Mouse (Mus musculus): ENCODE measurements at regions not wholly inside any gene's neighbourhood (a gene's known extent, or its start where the extent isn't known, plus 50 kb on each side); places are given as distances from the start of the nearest gene placed in this dataset.

GRCm38 (mm10) chr16:50852081-50852480, 261.1 kb upstream of the Ccdc54 start:
- peak; percentile 10 for DNase-seq (ENCODE audit: low read depth, low spot score)

DNA sequence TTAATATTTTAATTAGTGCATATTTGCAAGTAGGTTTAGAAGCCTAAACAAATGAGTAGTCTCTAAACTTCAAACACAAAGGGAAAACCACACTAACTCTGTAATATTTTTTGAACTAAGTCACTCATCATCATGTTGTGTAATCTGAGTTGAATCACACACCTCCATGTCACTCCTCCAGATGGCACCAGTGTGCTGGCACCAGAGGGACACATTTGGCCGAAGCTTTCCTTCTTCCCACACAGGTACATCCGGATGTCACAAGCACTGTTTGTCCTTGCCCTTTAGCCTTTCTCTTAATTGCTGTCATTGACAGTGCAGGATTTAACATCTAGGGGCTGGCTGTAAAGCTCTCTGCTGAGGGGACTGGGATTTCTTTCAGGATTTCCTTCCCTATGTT, 256.7 kb upstream of the Ccdc54 start:
- peak; percentile 69 for DNase-seq (ENCODE audit: low read depth, low spot score)

DNA sequence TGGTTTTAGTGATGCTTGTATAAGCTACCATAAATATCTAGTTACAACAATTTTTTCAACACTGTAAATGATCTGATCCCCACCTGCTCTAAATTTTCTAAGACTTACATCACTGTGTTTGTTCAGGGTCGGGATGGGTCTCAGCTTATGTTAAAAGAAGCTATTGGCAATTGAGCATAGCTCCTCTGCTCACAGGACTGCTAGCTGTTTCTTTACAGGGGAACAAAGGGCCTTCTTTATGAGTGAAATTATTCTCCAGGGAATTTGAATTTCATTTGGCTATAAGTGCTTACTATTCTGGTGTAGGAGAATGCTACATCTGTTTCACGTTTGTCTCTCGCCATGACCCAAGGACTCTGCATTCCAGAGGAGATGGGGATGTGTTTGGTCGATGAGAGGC, 255.6 kb upstream of the Ccdc54 start:
- no peak for DNase-seq (ENCODE audit: low read depth, low spot score)

GRCm38 (mm10) chr16:50841677-50842580, 251.0 kb upstream of the Ccdc54 start:
- peak; percentile 90 for DNase-seq (ENCODE audit: low read depth, low spot score)

- no peak for DNase-seq (ENCODE audit: low read depth, low spot score)
Measured at GRCm38 (mm10) chr16:50841205-50841604, 250.3 kb upstream of the Ccdc54 start.

DNA sequence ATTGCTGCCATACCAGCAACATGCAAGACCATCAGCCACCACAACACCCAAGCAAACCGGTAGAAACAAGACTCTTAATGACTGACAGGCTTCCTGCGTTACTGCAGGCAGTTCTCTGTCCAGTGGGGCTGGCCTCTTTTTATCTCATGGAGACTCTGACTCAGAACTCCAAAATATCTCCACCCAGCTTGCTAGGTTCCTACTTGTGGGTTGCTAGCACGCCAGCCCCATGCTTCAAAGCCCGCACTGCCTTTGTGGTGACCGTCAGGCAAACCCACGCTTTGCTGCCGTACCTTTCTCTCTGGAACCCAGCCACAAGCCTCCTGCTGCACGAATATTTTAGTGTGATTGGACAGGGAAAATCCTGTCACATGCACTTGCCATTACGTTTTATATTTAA, 248.7 kb upstream of the Ccdc54 start:
- DNase-seq (ENCODE audit: low read depth, low spot score): peak; percentile 75

DNA sequence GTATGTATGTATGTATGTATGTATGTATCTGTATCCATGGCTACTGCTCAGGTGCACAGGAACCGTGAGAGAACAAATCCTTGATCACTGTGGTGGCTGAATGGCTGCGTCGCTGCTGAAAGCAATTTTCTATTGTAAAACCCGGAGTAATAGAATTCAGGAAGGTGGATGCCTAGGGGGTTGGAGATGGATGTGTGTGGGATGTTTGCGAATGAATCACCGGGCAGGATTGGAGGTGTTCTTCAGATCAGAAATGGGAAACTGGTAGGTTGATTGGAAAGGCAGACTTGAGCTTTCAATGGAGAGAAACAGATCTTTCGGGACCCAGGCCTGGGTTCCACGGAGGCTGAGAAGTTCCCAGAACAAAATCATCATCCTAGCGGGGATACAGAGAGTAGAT, 246.5 kb upstream of the Ccdc54 start:
- peak; percentile 59 for DNase-seq (ENCODE audit: low read depth, low spot score)

GRCm38 (mm10) chr16:50836457-50836856, 245.5 kb upstream of the Ccdc54 start:
- DNase-seq (ENCODE audit: low read depth, low spot score): peak; percentile 16

DNA sequence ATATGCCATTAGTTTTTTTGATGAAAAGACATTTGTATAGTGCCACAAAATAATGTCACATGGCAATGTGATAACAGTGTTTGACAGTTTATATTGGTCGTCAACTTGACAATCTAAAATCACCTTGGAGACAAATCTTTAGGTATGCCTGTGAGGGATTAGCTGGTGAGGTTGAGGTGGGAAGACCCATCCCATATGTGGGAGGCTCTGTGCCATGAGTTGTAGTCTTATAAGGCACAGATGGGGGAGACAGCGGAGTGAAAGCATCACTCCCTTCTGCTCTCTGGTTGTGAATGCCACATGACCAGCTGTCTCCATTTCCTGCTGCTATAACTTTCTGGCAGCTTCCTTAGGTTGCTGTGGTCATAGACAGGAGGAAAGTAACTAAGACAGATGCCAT, 242.4 kb upstream of the Ccdc54 start:
- no peak for DNase-seq (ENCODE audit: low read depth, low spot score)

- DNase-seq (ENCODE audit: low read depth, low spot score): no peak
Measured at GRCm38 (mm10) chr16:50822352-50822751, 231.4 kb upstream of the Ccdc54 start.

DNA sequence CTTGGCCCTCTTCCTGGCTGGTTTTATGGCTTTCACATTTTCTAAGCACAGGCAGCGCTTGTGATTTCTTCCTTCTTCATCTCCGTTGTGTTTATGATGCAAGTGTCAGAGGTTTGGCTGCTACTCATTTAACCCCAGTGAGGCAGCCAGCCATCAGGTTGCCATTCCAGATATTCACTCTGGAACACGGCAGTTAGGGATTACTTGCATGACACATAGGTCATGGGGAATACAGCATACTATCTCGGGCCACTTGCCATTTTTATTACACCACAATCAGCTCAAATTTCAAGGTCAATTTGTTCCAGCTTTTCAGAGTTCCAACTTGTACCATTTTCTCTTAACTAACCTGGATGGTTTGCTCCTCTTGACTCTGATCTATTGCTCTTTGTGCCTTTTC, 223.7 kb upstream of the Ccdc54 start:
- DNase-seq (ENCODE audit: low read depth, low spot score): no peak

DNA sequence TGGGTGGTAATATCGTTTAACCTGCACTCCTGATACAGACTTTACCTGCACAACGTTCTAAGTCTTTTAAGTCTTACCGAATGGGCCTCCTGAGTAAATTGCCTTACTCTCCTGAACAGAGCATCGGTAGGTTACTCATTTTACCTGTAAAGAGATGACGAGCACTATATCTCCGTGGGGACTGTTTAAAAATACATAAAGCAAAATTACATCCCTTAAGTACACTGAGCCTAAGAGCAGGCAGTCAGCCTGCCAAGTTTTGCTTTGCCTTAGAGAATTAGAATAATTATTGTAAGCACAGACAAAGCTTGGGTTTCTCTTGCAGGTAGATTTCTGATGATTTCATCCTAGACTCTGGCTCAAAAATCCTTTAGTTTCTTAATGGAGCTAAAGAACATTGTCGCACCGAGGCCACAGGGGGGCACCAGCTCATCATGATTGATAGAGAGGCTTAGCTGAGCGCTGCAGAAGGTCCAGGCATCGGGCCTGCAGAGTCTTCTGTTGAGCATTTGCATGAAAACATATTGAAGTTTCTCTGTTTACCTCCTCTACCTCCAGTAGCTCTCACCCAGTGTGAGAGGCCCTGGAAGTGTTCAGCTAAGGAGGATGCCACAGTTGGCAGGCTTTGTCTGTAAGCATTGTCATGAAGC, 208.3 kb upstream of the Ccdc54 start:
- DNase-seq (ENCODE audit: low read depth, low spot score): peak; percentile 80

- DNase-seq (ENCODE audit: low read depth, low spot score): no peak
Measured at GRCm38 (mm10) chr16:50798095-50798494, 207.1 kb upstream of the Ccdc54 start.

- DNase-seq (ENCODE audit: low read depth, low spot score): peak; percentile 20
Measured at GRCm38 (mm10) chr16:50792960-50793359, 202.0 kb upstream of the Ccdc54 start.

GRCm38 (mm10) chr16:50792506-50792905, 201.6 kb upstream of the Ccdc54 start:
- no peak for DNase-seq (ENCODE audit: low read depth, low spot score)

DNA sequence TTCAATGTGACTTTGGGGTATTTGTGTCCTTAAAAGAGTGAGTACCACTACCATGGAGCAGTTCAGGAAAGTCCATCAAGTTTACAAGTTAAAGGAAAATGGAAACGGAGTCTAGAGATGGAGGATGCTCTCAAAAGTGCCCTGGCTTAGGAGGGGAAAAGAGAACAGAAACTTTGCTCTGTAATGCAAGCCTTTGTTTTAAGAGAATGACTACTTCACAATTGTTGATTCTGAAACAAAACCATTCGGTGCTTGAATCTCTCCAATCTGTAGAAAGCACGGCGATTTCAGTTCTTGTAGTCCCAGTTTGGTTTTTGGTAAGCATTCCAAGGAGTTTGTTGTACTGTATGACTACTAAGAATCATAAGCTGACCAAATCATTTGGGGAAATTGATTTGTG, 197.7 kb upstream of the Ccdc54 start:
- DNase-seq (ENCODE audit: low read depth, low spot score): no peak

GRCm38 (mm10) chr16:50786199-50786598, 195.2 kb upstream of the Ccdc54 start:
- no peak for DNase-seq (ENCODE audit: low read depth, low spot score)

DNA sequence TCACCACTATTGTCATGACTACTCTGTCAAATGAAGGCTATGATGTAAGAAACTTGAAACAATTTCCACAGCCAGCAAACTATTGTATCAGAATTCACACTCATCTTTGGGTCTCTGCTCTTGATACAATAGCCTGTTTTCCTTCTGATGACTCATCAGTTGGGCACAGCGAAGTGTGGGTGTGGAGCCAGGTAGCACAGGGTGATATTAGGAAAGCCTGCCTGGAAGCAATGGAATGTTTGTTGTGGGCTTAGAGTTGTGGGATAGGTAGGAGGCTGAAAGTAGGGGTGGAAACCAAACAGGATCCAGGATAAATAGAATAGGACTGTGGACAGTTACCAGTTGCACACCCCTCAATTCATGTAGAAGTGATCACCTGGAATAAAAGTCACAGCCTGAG, 194.4 kb upstream of the Ccdc54 start:
- DNase-seq (ENCODE audit: low read depth, low spot score): no peak

GRCm38 (mm10) chr16:50784651-50785228, 193.8 kb upstream of the Ccdc54 start:
- DNase-seq (ENCODE audit: low read depth, low spot score): no peak

DNA sequence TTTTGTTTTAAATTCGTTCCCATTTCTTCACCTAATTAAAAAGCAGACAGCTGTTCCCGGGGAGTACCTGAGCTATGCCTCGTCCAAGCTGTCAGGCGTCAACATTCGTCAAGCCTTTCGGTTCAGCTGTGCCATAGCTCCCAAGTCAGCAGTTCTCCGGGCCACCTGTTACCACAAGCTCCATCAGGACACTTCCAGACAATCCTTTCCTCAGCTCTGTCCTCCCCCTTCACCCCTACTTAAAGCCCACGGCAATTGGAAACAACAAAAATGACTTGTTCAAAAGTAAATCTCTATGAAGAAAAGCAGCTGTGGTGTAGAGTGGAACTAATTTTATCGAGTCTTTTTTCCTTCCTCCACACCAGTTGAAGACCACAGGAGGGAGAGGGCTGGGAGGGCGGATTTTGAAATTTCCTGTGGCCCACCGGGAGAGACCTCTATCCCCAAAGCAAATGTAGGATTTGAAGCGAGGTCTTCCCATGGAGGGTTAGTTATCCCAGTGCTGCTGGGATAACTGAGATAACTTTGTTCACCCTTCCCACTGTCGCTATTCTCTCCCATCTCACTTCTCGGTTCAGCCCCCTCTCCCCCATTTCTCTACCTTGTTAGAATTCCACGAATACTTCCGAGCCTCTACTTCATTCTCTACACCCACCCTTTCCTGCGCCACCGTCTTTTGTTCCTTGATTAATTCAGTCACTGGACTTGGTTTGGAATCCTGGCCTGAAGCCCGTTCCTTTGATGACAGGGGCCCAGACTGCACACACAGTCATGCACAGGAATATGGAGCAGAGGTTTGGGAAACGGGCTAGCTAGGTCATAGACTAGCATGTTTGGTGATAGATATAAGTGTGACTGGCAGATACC, 193.1 kb upstream of the Ccdc54 start:
- DNase-seq (ENCODE audit: low read depth, low spot score): no peak

DNA sequence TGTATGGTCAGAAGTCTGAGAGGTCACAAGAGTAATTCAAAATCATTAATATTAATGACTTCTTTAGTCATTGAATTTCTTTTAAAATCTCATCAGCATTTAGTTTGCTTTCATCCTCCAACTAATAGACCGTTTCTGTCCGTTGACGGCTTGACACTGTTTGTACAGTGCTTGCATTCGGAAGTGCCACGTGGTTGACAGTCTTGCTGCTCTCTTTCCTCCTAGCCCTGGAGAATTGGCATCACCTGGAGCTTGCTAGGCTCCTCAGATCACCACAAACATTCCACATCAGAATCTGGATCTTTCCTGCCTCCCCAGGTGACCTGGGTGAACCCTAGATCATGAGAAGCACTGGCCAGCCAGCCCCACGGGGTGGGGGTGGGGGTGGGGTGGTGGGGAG, 192.3 kb upstream of the Ccdc54 start:
- no peak for DNase-seq (ENCODE audit: low read depth, low spot score)

Data from brain, adult 2 months (tissue).